Mouse (Mus musculus) ES-CJ7 (cell line): ENCODE measurements around the gene Myt1l.

Source experiments
- DNase-seq: peaks from one replicate; pipeline ENCODE4 v3.0.0; 2011; ENCODE audit warnings: low read depth, low spot score

The Myt1l gene

GRCm38 (mm10) chr12:29712795-29713721 lies 184.9 kb downstream of the Myt1l start:
- DNase-seq, result no peak

- no peak for DNase-seq
Observed at GRCm38 (mm10) chr12:29723722-29724338, 195.6 kb downstream of the Myt1l start.

GRCm38 (mm10) chr12:29728294-29728693 lies 200.1 kb downstream of the Myt1l start:
- DNase-seq, result no peak

GRCm38 (mm10) chr12:29740346-29741025 lies 212.3 kb downstream of the Myt1l start:
- DNase-seq, result no peak

- no peak for DNase-seq
Observed at GRCm38 (mm10) chr12:29741181-29741580, 213.0 kb downstream of the Myt1l start.

- no peak for DNase-seq
Observed at GRCm38 (mm10) chr12:29750604-29751128, 222.5 kb downstream of the Myt1l start.

GRCm38 (mm10) chr12:29755086-29755871 lies 227.1 kb downstream of the Myt1l start:
- no peak for DNase-seq

GRCm38 (mm10) chr12:29755872-29756265 lies 227.7 kb downstream of the Myt1l start:
- no peak for DNase-seq

GRCm38 (mm10) chr12:29760611-29761010 lies 232.4 kb downstream of the Myt1l start:
- no peak for DNase-seq

- DNase-seq, result no peak
Observed at GRCm38 (mm10) chr12:29766158-29766557, 238.0 kb downstream of the Myt1l start.

GRCm38 (mm10) chr12:29771791-29772190 lies 243.6 kb downstream of the Myt1l start:
- no peak for DNase-seq

- no peak for DNase-seq
Observed at GRCm38 (mm10) chr12:29772401-29772800, 244.2 kb downstream of the Myt1l start.

GRCm38 (mm10) chr12:29778901-29779300 lies 250.7 kb downstream of the Myt1l start:
- DNase-seq, result no peak

GRCm38 (mm10) chr12:29789319-29790050 lies 261.3 kb downstream of the Myt1l start:
- no peak for DNase-seq

- no peak for DNase-seq
Observed at GRCm38 (mm10) chr12:29790051-29790386, 261.8 kb downstream of the Myt1l start.

GRCm38 (mm10) chr12:29792998-29793397 lies 264.8 kb downstream of the Myt1l start:
- DNase-seq, result no peak

GRCm38 (mm10) chr12:29795107-29795673 lies 267.0 kb downstream of the Myt1l start:
- no peak for DNase-seq

GRCm38 (mm10) chr12:29798595-29799391 lies 270.6 kb downstream of the Myt1l start:
- no peak for DNase-seq

- DNase-seq, result no peak
Observed at GRCm38 (mm10) chr12:29806415-29806814, 278.2 kb downstream of the Myt1l start.
